In genomic region chr19:46777928-46778680, GRCm38 (mm10) we compare ENCODE assay signal across 30 mouse cellular contexts. TPM values are rescaled to one million over a fixed set of nuclear protein-coding genes. Genes with fewer than 3 reads are reported as not detected.
A peak's percentile ranks its signal among the peaks of the same experiment; 100 is the strongest.
DNase-seq lines count a peak whose midpoint lies in the region; ATAC-seq and TF ChIP-seq lines count a peak whose summit lies in the region.
"Had no signal": no experiment of that assay in that cellular context is flagged by ENCODE, and none has a peak within 500 bp of the region (broad histone marks: within the 10 kb centered on the region; RNA-seq: fewer than 3 reads in every experiment).

No protein-coding gene starts in this region.

- H3K4me1 ChIP-seq in lung, postnatal 0 days (ENCODE audit: insufficient read depth, low read depth, low read length): no peaks in the 10 kb centered on the region
- no peaks in the 10 kb centered on the region for H3K4me1 ChIP-seq in limb, embryonic 10.5 days
- H3K4me1 ChIP-seq: embryonic facial prominence, embryonic 10.5 days; embryonic facial prominence, embryonic 13.5 days; heart, embryonic 12.5 days; heart, embryonic 15.5 days had no signal

- no peak overlapping the region for H3K27ac ChIP-seq in lung, postnatal 0 days (ENCODE audit: low read length)
- H3K27ac ChIP-seq in limb, embryonic 10.5 days: no peak overlapping the region
- H3K27ac ChIP-seq: embryonic facial prominence, embryonic 10.5 days; embryonic facial prominence, embryonic 13.5 days; gastrocnemius, adult 2 months; heart, embryonic 15.5 days; hindbrain, embryonic 14.5 days; hindbrain, postnatal 0 days had no signal

- no peaks in the 10 kb centered on the region for H3K27me3 ChIP-seq in lung, postnatal 0 days (replicated peaks; ENCODE audit: insufficient read depth, low read length)
- H3K27me3 ChIP-seq in limb, embryonic 10.5 days (ENCODE audit: low read depth, poor library complexity, severe bottlenecking): no peaks in the 10 kb centered on the region
- H3K27me3 ChIP-seq: embryonic facial prominence, embryonic 13.5 days; heart, embryonic 12.5 days; heart, embryonic 15.5 days had no signal

- 43% methylated on average over 12 of the region's 12 CpGs for WGBS in lung, postnatal 0 days
- WGBS in limb, embryonic 10.5 days: 74% methylated on average over 12 of the region's 12 CpGs

- H3K9me3 ChIP-seq in lung, postnatal 0 days (ENCODE audit: low read length): no peaks in the 10 kb centered on the region
- H3K9me3 ChIP-seq in limb, embryonic 10.5 days (replicated peaks): no peaks in the 10 kb centered on the region
- H3K9me3 ChIP-seq: embryonic facial prominence, embryonic 10.5 days; embryonic facial prominence, embryonic 13.5 days; heart, embryonic 12.5 days; heart, embryonic 15.5 days had no signal

- intact Hi-C loops in heart, postnatal 10 days (cut with DNase I): no loop called here

- ATAC-seq in lung, postnatal 0 days: peak; percentile 58
- ATAC-seq in erythroid progenitor cell, adult 5-6 weeks (replicated peaks; ENCODE audit: low FRiP score, poor library complexity, severe bottlenecking): peak; percentile 31; the same call in 1 of the 2 replicates
- ATAC-seq: activated CD4-positive, CD25-positive, alpha-beta regulatory T cell, adult 4 months; CD4-positive, CD25-positive, alpha-beta regulatory T cell, adult 4 months; forebrain, embryonic 14.5 days; forebrain, postnatal 0 days; hindbrain, postnatal 0 days; inflammation-experienced regulatory T-cells, adult 6 months had no signal

- H3K4me2 ChIP-seq in lung, postnatal 0 days (replicated peaks; ENCODE audit: low read depth, low read length): no peak overlapping the region
- H3K4me2 ChIP-seq: embryonic facial prominence, embryonic 13.5 days; heart, embryonic 12.5 days; heart, embryonic 15.5 days; hindbrain, embryonic 14.5 days had no signal

- peak; percentile 66 for DNase-seq in heart, adult 11 months
- DNase-seq in heart, postnatal 10 days: no peak
- DNase-seq in lung, postnatal 0 days (ENCODE audit: low spot score): peak; percentile 57
- DNase-seq in lung, postnatal 4 days: no peak
- no peak for DNase-seq in limb, embryonic 10.5 days (ENCODE audit: low spot score)
- DNase-seq in MN1 (ENCODE audit: low spot score): no peak
- DNase-seq: adrenal gland, postnatal 10 days; B cell, adult 2 months; cerebellum, adult 11-12 months; cerebellum, adult 8-10 months; cerebellum, postnatal 10 days; cerebellum, postnatal 36 days; embryo, embryonic 11 days; forebrain, postnatal 0 days; gastrocnemius, adult 2 months; gastrocnemius, postnatal 14 days; heart, adult 18-20 months; heart, postnatal 14 days; heart, postnatal 4 days had no signal

- TF ChIP-seq EP300 in lung, postnatal 0 days (IDR thresholded peaks at IDR 0.05): no peak

- no peak overlapping the region for H3K9ac ChIP-seq in lung, postnatal 0 days (replicated peaks; ENCODE audit: low read depth)
- H3K9ac ChIP-seq: embryonic facial prominence, embryonic 13.5 days; forebrain, postnatal 0 days; heart, embryonic 12.5 days; heart, embryonic 15.5 days; hindbrain, embryonic 14.5 days had no signal

- H3K4me3 ChIP-seq in lung, postnatal 0 days (ENCODE audit: low read depth, low read length): no peak overlapping the region
- no peak overlapping the region for H3K4me3 ChIP-seq in limb, embryonic 10.5 days
- H3K4me3 ChIP-seq: embryonic facial prominence, embryonic 10.5 days; embryonic facial prominence, embryonic 13.5 days; gastrocnemius, adult 2 months; heart, embryonic 12.5 days; heart, embryonic 15.5 days had no signal

- no peak for TF ChIP-seq CTCF in lung, postnatal 0 days (IDR thresholded peaks at IDR 0.05)

- H3K36me3 ChIP-seq in lung, postnatal 0 days (ENCODE audit: insufficient read depth, low read length): no peaks in the 10 kb centered on the region
- no peaks in the 10 kb centered on the region for H3K36me3 ChIP-seq in limb, embryonic 10.5 days
- H3K36me3 ChIP-seq: embryonic facial prominence, embryonic 10.5 days; embryonic facial prominence, embryonic 13.5 days; heart, embryonic 12.5 days; heart, embryonic 15.5 days had no signal

RNA-seq across cellular contexts. Expression of gene Cnnm2, which starts 16.7 kb away (rescaled TPM):
- total RNA-seq in heart, postnatal 10 days (2021): 1 to 10 TPM; 6.6 to 7.7 TPM
- polyA plus RNA-seq in lung, postnatal 0 days (2015; fragmentation: Nextera tagmentation; extraction: Ambion mirVana): 2.4 and 2.8 TPM in 2 replicates
- total RNA-seq in erythroid progenitor cell, adult 5-6 weeks (2015; ENCODE audit: low replicate concordance): 35.0 and 39.8 TPM in 2 replicates
- 40.1 and 60.7 TPM in 2 replicates for total RNA-seq in erythroid progenitor cell, adult 5-6 weeks (2017; ENCODE audit: low replicate concordance)
- 1.5 and 1.6 TPM in 2 replicates for polyA plus RNA-seq in limb, embryonic 10.5 days (2016; fragmentation: Nextera tagmentation; extraction: Ambion mirVana)

Comparison
In these comparisons a context has a peak if more than half of its experiments do, and no peak if none do; other contexts are left out.
1. DNase-seq: peak in heart, adult 11 months (single experiment) and lung, postnatal 0 days (single experiment); none in heart, postnatal 10 days (0 of 2), lung, postnatal 4 days (0 of 2), limb, embryonic 10.5 days (single experiment) and MN1 (single experiment).
2. RNA of gene Cnnm2, which starts 16.7 kb away (total RNA-seq): 35.0 to 60.7 TPM in erythroid progenitor cell, adult 5-6 weeks; 6.6 to 7.7 TPM in heart, postnatal 10 days; every median in the first group is over 4 times any median in the second.